Mouse (Mus musculus) c-Kit-positive CD71-positive TER-119-positive erythroid progenitor cells, embryonic 14.5 days (primary cell): ENCODE measurements around the gene Gm45021.

ENCODE experiments used
- DNase-seq: peaks from one replicate; pipeline ENCODE4 v3.0.0-alpha.2; 2013; ENCODE audit warnings: low spot score

The Gm45021 gene

GRCm38 (mm10) chr6:48589194-48589750, at the start of gene Gm45021:
TSS of gene Gm45021 (plus strand) at chr6:48589610.
- no peak for DNase-seq

- no peak for DNase-seq
Observed at GRCm38 (mm10) chr6:48539860-48540259, 49.5 kb upstream of the Gm45021 start.

GRCm38 (mm10) chr6:48540721-48541120, 48.7 kb upstream of the Gm45021 start:
- DNase-seq: no peak

- DNase-seq: no peak
Observed at GRCm38 (mm10) chr6:48541560-48542450, 47.6 kb upstream of the Gm45021 start.

GRCm38 (mm10) chr6:48542631-48543030, 46.8 kb upstream of the Gm45021 start:
- DNase-seq: no peak

GRCm38 (mm10) chr6:48545251-48545650, 44.2 kb upstream of the Gm45021 start:
- DNase-seq: no peak

- no peak for DNase-seq
Observed at GRCm38 (mm10) chr6:48546271-48546670, 43.1 kb upstream of the Gm45021 start.

GRCm38 (mm10) chr6:48546858-48547257, 42.6 kb upstream of the Gm45021 start:
- no peak for DNase-seq

- DNase-seq: no peak
Observed at GRCm38 (mm10) chr6:48548314-48548713, 41.1 kb upstream of the Gm45021 start.

- peak; percentile 56 for DNase-seq
Observed at GRCm38 (mm10) chr6:48552918-48553317, 36.5 kb upstream of the Gm45021 start.

GRCm38 (mm10) chr6:48553819-48554218, 35.6 kb upstream of the Gm45021 start:
- DNase-seq: no peak

- DNase-seq: peak; percentile 58
Observed at GRCm38 (mm10) chr6:48554280-48555103, 34.9 kb upstream of the Gm45021 start, which contains the start of gene Lrrc61. TSS of gene Lrrc61 (plus strand) at chr6:48554796.

- no peak for DNase-seq
Observed at GRCm38 (mm10) chr6:48555104-48555890, 34.1 kb upstream of the Gm45021 start.

GRCm38 (mm10) chr6:48555956-48556355, 33.5 kb upstream of the Gm45021 start:
- no peak for DNase-seq

- no peak for DNase-seq
Observed at GRCm38 (mm10) chr6:48565693-48566310, 23.6 kb upstream of the Gm45021 start.

- DNase-seq: no peak
Observed at GRCm38 (mm10) chr6:48566312-48566711, 23.1 kb upstream of the Gm45021 start.

GRCm38 (mm10) chr6:48568036-48568984, 21.1 kb upstream of the Gm45021 start:
- no peak for DNase-seq

- no peak for DNase-seq
Observed at GRCm38 (mm10) chr6:48569065-48569807, 20.2 kb upstream of the Gm45021 start.

- DNase-seq: no peak
Observed at GRCm38 (mm10) chr6:48572014-48572413, 17.4 kb upstream of the Gm45021 start.
